Mouse (Mus musculus) limb, embryonic 12.5 days (tissue): ENCODE results near the gene Cdh15. TPM values are rescaled to one million over a fixed set of nuclear protein-coding genes. Genes with fewer than 3 reads are reported as not detected.

Source experiments
- ATAC-seq: fragments of 200-750 bp; cut with Nextera tagmentation; 2 replicates; pipeline ENCODE4 v1.8.0; 2017; ENCODE audit warnings: low read depth, moderate TSS enrichment; ENCODE audit not compliant: insufficient number of reproducible peaks, insufficient read depth, low FRiP score, low TSS enrichment
- H3K27ac ChIP-seq: fragments of 300-500 bp; sonication (generic); 2 replicates; pipeline ENCODE4 v1.5.1; 2016; ENCODE audit warnings: mild to moderate bottlenecking, moderate library complexity
- H3K27me3 ChIP-seq: fragments of 300-500 bp; sonication (generic); 2 replicates; pipeline ENCODE4 v1.6.1; 2016; ENCODE audit warnings: mild to moderate bottlenecking, moderate library complexity
- H3K36me3 ChIP-seq: fragments of 300-500 bp; sonication (generic); 2 replicates; pipeline ENCODE4 v1.6.1; 2016; ENCODE audit warnings: mild to moderate bottlenecking, moderate library complexity
- H3K4me1 ChIP-seq: fragments of 300-500 bp; sonication (generic); replicated peaks from 2 replicates; pipeline ENCODE4 v1.6.1; 2016
- H3K4me2 ChIP-seq: fragments of 300-500 bp; sonication (generic); 2 replicates; pipeline ENCODE4 v1.6.1; 2016; ENCODE audit warnings: mild to moderate bottlenecking, moderate library complexity
- H3K4me3 ChIP-seq: fragments of 300-500 bp; sonication (generic); replicated peaks from 2 replicates; pipeline ENCODE4 v1.5.1; 2016; ENCODE audit warnings: mild to moderate bottlenecking
- H3K9ac ChIP-seq: fragments of 300-500 bp; sonication (generic); replicated peaks from 2 replicates; pipeline ENCODE4 v1.6.1; 2016; ENCODE audit warnings: mild to moderate bottlenecking, moderate library complexity
- H3K9me3 ChIP-seq: fragments of 300-500 bp; sonication (generic); 2 replicates; pipeline ENCODE4 v1.6.1; 2016; ENCODE audit warnings: mild to moderate bottlenecking, moderate library complexity
- WGBS: fragments of 180-500 bp; shearing (Covaris S2); methylation state at CpG from one replicate; pipeline ENCODE4 v1.1.7; 2016; 5-methylcytosine and 5-hydroxymethylcytosine counted together
- polyA plus RNA-seq: library from polyadenylated mRNA; unstranded; fragments of >200 nt; fragmentation: Nextera tagmentation; extraction: Ambion mirVana; gene quantifications from 2 replicates; pipeline ENCODE4 v1.2.1, GENCODE M21; 2016

Gene Cdh15
- polyA plus RNA-seq, 1 experiment from 2014 or later, result 20.6 TPM

GRCm38 (mm10) chr8:122893451-122893850 lies 45.7 kb downstream of the Cdh15 start:
- Histone ChIP-seq H3K27me3 (no peaks in the 10 kb centered on the region), H3K27ac (no peak overlapping the region), H3K9ac (no peak overlapping the region), H3K4me3 (no peak overlapping the region), H3K4me2 (no peak overlapping the region), H3K4me1 (no peaks in the 10 kb centered on the region), H3K36me3 (peaks cover 100% of the 10 kb centered on the region), H3K9me3 (no peaks in the 10 kb centered on the region)
- 94% methylated on average over 12 of the region's 12 CpGs for WGBS
- ATAC-seq, result no peak

GRCm38 (mm10) chr8:122896317-122896716 lies 48.6 kb downstream of the Cdh15 start:
- Histone ChIP-seq H3K9ac (no peak overlapping the region), H3K4me2 (no peak overlapping the region), H3K4me1 (no peaks in the 10 kb centered on the region), H3K27me3 (no peaks in the 10 kb centered on the region), H3K4me3 (no peak overlapping the region), H3K27ac (no peak overlapping the region), H3K9me3 (no peaks in the 10 kb centered on the region), H3K36me3 (peaks cover 94% of the 10 kb centered on the region)
- 92% methylated on average over 11 of the region's 11 CpGs for WGBS
- ATAC-seq, result peak; percentile 63; the same call in 1 of the 2 replicates

- Histone ChIP-seq H3K4me2 (no peak overlapping the region), H3K4me1 (no peaks in the 10 kb centered on the region), H3K9me3 (no peaks in the 10 kb centered on the region), H3K9ac (no peak overlapping the region), H3K27me3 (no peaks in the 10 kb centered on the region), H3K27ac (no peak overlapping the region), H3K36me3 (peaks cover 86% of the 10 kb centered on the region), H3K4me3 (no peak overlapping the region)
- no peak for ATAC-seq
- 92% methylated on average over 8 of the region's 8 CpGs for WGBS
Measured at GRCm38 (mm10) chr8:122897200-122897599, 49.4 kb downstream of the Cdh15 start.

GRCm38 (mm10) chr8:122898018-122898417 lies 50.3 kb downstream of the Cdh15 start:
- 83% methylated on average over 4 of the region's 4 CpGs for WGBS
- no peaks in the 10 kb centered on the region for H3K27me3 ChIP-seq
- H3K9ac ChIP-seq, result no peak overlapping the region
- H3K36me3 ChIP-seq, result peaks cover 82% of the 10 kb centered on the region
- no peak overlapping the region for H3K4me2 ChIP-seq
- no peaks in the 10 kb centered on the region for H3K4me1 ChIP-seq
- no peak overlapping the region for H3K4me3 ChIP-seq
- no peak for ATAC-seq
- H3K27ac ChIP-seq, result no peak overlapping the region
- H3K9me3 ChIP-seq, result no peaks in the 10 kb centered on the region

- no peak overlapping the region for H3K9ac ChIP-seq
- no peak overlapping the region for H3K4me2 ChIP-seq
- no peak for ATAC-seq
- H3K36me3 ChIP-seq, result peaks cover 77% of the 10 kb centered on the region
- no peak overlapping the region for H3K4me3 ChIP-seq
- no peaks in the 10 kb centered on the region for H3K4me1 ChIP-seq
- no peaks in the 10 kb centered on the region for H3K9me3 ChIP-seq
- H3K27ac ChIP-seq, result no peak overlapping the region
- 94% methylated on average over 12 of the region's 12 CpGs for WGBS
- no peaks in the 10 kb centered on the region for H3K27me3 ChIP-seq
Measured at GRCm38 (mm10) chr8:122898473-122898872, 50.7 kb downstream of the Cdh15 start.

- no peak for ATAC-seq
- no peak overlapping the region for H3K4me3 ChIP-seq
- H3K9me3 ChIP-seq, result no peaks in the 10 kb centered on the region
- peaks cover 74% of the 10 kb centered on the region for H3K36me3 ChIP-seq
- no peaks in the 10 kb centered on the region for H3K4me1 ChIP-seq
- H3K9ac ChIP-seq, result no peak overlapping the region
- no peak overlapping the region for H3K4me2 ChIP-seq
- WGBS, result 84% methylated on average over 5 of the region's 5 CpGs
- H3K27ac ChIP-seq, result no peak overlapping the region
- no peaks in the 10 kb centered on the region for H3K27me3 ChIP-seq
Measured at GRCm38 (mm10) chr8:122899085-122899484, 51.3 kb downstream of the Cdh15 start.

GRCm38 (mm10) chr8:122901476-122901875 lies 53.7 kb downstream of the Cdh15 start:
- H3K27me3 ChIP-seq, result no peaks in the 10 kb centered on the region
- ATAC-seq, result no peak
- H3K4me1 ChIP-seq, result peaks cover 7% of the 10 kb centered on the region; the same call in 1 of the 2 replicates
- H3K36me3 ChIP-seq, result peaks cover 54% of the 10 kb centered on the region
- H3K9ac ChIP-seq, result no peak overlapping the region
- H3K4me3 ChIP-seq, result no peak overlapping the region
- no peaks in the 10 kb centered on the region for H3K9me3 ChIP-seq
- no peak overlapping the region for H3K4me2 ChIP-seq
- 94% methylated on average over 7 of the region's 7 CpGs for WGBS
- no peak overlapping the region for H3K27ac ChIP-seq

GRCm38 (mm10) chr8:122901892-122902515 lies 54.2 kb downstream of the Cdh15 start:
- Histone ChIP-seq H3K27me3 (no peaks in the 10 kb centered on the region), H3K9ac (no peak overlapping the region), H3K4me2 (no peak overlapping the region), H3K27ac (no peak overlapping the region), H3K36me3 (peaks cover 51% of the 10 kb centered on the region), H3K4me3 (no peak overlapping the region), H3K9me3 (no peaks in the 10 kb centered on the region), H3K4me1 (peaks cover 7% of the 10 kb centered on the region; the same call in 1 of the 2 replicates)
- no peak for ATAC-seq
- 89% methylated on average over 8 of the region's 8 CpGs for WGBS

GRCm38 (mm10) chr8:122902581-122902980 lies 54.8 kb downstream of the Cdh15 start:
- WGBS, result 89% methylated on average over 3 of the region's 3 CpGs
- Histone ChIP-seq H3K9ac (no peak overlapping the region), H3K9me3 (no peaks in the 10 kb centered on the region), H3K36me3 (peaks cover 51% of the 10 kb centered on the region), H3K27ac (no peak overlapping the region), H3K4me1 (peaks cover 7% of the 10 kb centered on the region; the same call in 1 of the 2 replicates), H3K4me3 (no peak overlapping the region), H3K4me2 (no peak overlapping the region), H3K27me3 (no peaks in the 10 kb centered on the region)
- no peak for ATAC-seq

- Histone ChIP-seq H3K9me3 (no peaks in the 10 kb centered on the region), H3K27me3 (no peaks in the 10 kb centered on the region), H3K27ac (no peak overlapping the region), H3K4me3 (no peak overlapping the region), H3K9ac (no peak overlapping the region), H3K4me2 (no peak overlapping the region), H3K36me3 (peaks cover 51% of the 10 kb centered on the region), H3K4me1 (peaks cover 7% of the 10 kb centered on the region; the same call in 1 of the 2 replicates)
- ATAC-seq, result no peak
- 88% methylated on average over 5 of the region's 5 CpGs for WGBS
Measured at GRCm38 (mm10) chr8:122903002-122903401, 55.2 kb downstream of the Cdh15 start.

GRCm38 (mm10) chr8:122904496-122904895 lies 56.7 kb downstream of the Cdh15 start:
- H3K36me3 ChIP-seq, result peaks cover 48% of the 10 kb centered on the region
- ATAC-seq, result no peak
- 92% methylated on average over 11 of the region's 11 CpGs for WGBS

GRCm38 (mm10) chr8:122905346-122905745 lies 57.6 kb downstream of the Cdh15 start:
- H3K36me3 ChIP-seq, result peaks cover 39% of the 10 kb centered on the region

More at GRCm38 (mm10) chr8:122904496-122904895, 56.7 kb downstream of the Cdh15 start:
- Histone ChIP-seq H3K4me2 (no peak overlapping the region), H3K4me3 (no peak overlapping the region), H3K9ac (no peak overlapping the region), H3K27me3 (no peaks in the 10 kb centered on the region), H3K27ac (no peak overlapping the region), H3K4me1 (peaks cover 7% of the 10 kb centered on the region; the same call in 1 of the 2 replicates), H3K9me3 (no peaks in the 10 kb centered on the region)

More at GRCm38 (mm10) chr8:122905346-122905745, 57.6 kb downstream of the Cdh15 start:
- WGBS, result 87% methylated on average over 4 of the region's 4 CpGs
- H3K9ac ChIP-seq, result no peak overlapping the region
- ATAC-seq, result no peak
- H3K27ac ChIP-seq, result no peak overlapping the region
- no peaks in the 10 kb centered on the region for H3K9me3 ChIP-seq
- no peak overlapping the region for H3K4me3 ChIP-seq
- no peak overlapping the region for H3K4me2 ChIP-seq
- no peaks in the 10 kb centered on the region for H3K27me3 ChIP-seq
- H3K4me1 ChIP-seq, result peaks cover 7% of the 10 kb centered on the region; the same call in 1 of the 2 replicates
